Mouse (Mus musculus) olfactory bulb, adult 2 months (tissue): ENCODE data around the gene Mgat5.

Experiments
- CTCF ChIP-seq: fragments of 200-500 bp; IDR thresholded peaks from 2 replicates; pipeline ENCODE4 v1.5.1; 2012; ENCODE audit warnings: low read depth, mild to moderate bottlenecking, low read length, moderate library complexity; ENCODE audit not compliant: insufficient read depth
- POLR2A ChIP-seq: fragments of 200-500 bp; IDR thresholded peaks from 2 replicates; pipeline ENCODE4 v1.6.1; 2012; ENCODE audit warnings: mild to moderate bottlenecking, low read depth, low read length, moderate library complexity; ENCODE audit not compliant: insufficient read depth

GRCm38 (mm10) chr1:127306024-127306771 is 101.4 kb downstream of the Mgat5 start:
- no peak for TF ChIP-seq POLR2A
- TF ChIP-seq CTCF: no peak
